Comparison of ENCODE assay signal across 18 mouse cellular contexts in the genomic region with DNA sequence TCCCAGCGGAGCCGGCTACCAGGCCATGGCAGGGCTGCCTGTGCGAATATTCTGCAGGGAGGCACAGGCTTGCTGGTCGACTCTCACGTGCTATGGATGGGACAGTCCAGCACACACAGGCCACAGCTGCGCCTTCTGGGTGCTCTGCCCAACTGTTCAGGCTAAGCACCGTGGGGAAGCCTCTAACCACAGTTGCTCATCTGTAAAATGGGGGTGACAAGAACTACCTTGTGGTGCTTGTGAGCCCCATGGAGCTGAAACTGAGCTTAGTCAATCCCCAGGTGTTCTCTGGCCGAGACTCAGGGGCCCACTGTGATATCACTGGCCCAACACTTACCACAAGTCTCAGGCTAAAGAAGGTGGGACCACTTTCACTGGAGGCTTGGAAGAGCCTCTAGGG.
"Had no signal": no experiment of that assay in that cellular context is flagged by ENCODE, and none has a peak within 500 bp of the region (broad histone marks: within the 10 kb centered on the region; RNA-seq: fewer than 3 reads in every experiment).

No protein-coding gene starts in this region.

- ATAC-seq: intestine, embryonic 16.5 days had no signal

- H3K4me3 ChIP-seq: limb, embryonic 10.5 days; limb, embryonic 13.5 days; liver, embryonic 13.5 days; stomach, embryonic 15.5 days had no signal

- H3K27me3 ChIP-seq: limb, embryonic 13.5 days; liver, embryonic 13.5 days; stomach, embryonic 15.5 days had no signal

- H3K4me1 ChIP-seq: limb, embryonic 10.5 days; limb, embryonic 13.5 days; stomach, embryonic 15.5 days had no signal

- DNase-seq: kidney, adult 18-20 months; kidney, adult 9 months; kidney, postnatal 14 days; kidney, postnatal 4 days; liver; liver, embryonic 13.5 days; lung, adult 2 months; lung, postnatal 14 days; lung, postnatal 4 days; midbrain, embryonic 14.5 days; right cerebral cortex, adult 18-20 months; right cerebral cortex, postnatal 14 days; right cerebral cortex, postnatal 4 days; thymus, postnatal 25 days had no signal

- H3K9me3 ChIP-seq: limb, embryonic 10.5 days; limb, embryonic 13.5 days; liver, embryonic 13.5 days; stomach, embryonic 15.5 days had no signal

- H3K27ac ChIP-seq: limb, embryonic 10.5 days; limb, embryonic 13.5 days; liver, embryonic 13.5 days had no signal

- H3K36me3 ChIP-seq: limb, embryonic 10.5 days; limb, embryonic 13.5 days; liver, embryonic 13.5 days; stomach, embryonic 15.5 days had no signal
